Mouse (Mus musculus) lung, postnatal 0 days (tissue): Measurements from ENCODE around the gene Mgmt. TPM values are rescaled to one million over a fixed set of nuclear protein-coding genes. Genes with fewer than 3 reads are reported as not detected.

ENCODE experiments used
- ATAC-seq: fragments of 200-750 bp; cut with Nextera tagmentation; 2 replicates; pipeline ENCODE4 v1.8.0; 2017; ENCODE audit warnings: moderate library complexity
- DNase-seq: peaks from one replicate; pipeline ENCODE4 v3.0.0-alpha.2; 2016; ENCODE audit warnings: low spot score
- H3K27ac ChIP-seq: fragments of 300-500 bp; sonication (generic); 2 replicates; pipeline ENCODE4 v1.5.1; 2014; ENCODE audit warnings: antibody characterized with exemption, mild to moderate bottlenecking, low read length, mixed read lengths
- H3K27me3 ChIP-seq: fragments of 300-500 bp; sonication (generic); replicated peaks from 2 replicates; pipeline ENCODE4 v1.6.1; 2014; ENCODE audit warnings: low read length, mixed read lengths; ENCODE audit not compliant: insufficient read depth
- H3K36me3 ChIP-seq: fragments of 300-500 bp; sonication (generic); 2 replicates; pipeline ENCODE4 v1.6.1; 2014; ENCODE audit warnings: low read length, mixed read lengths; ENCODE audit not compliant: insufficient read depth
- H3K4me1 ChIP-seq: fragments of 300-500 bp; sonication (generic); 2 replicates; pipeline ENCODE4 v1.6.1; 2014; ENCODE audit warnings: antibody characterized with exemption, low read depth, low read length, mixed read lengths; ENCODE audit not compliant: insufficient read depth
- H3K4me2 ChIP-seq: fragments of 300-500 bp; sonication (generic); replicated peaks from 2 replicates; pipeline ENCODE4 v1.6.1; 2014; ENCODE audit warnings: low read depth, mild to moderate bottlenecking, low read length, moderate library complexity, mixed read lengths
- H3K4me3 ChIP-seq: fragments of 300-500 bp; sonication (generic); 2 replicates; pipeline ENCODE4 v1.5.1; 2014; ENCODE audit warnings: low read depth, low read length
- H3K9ac ChIP-seq: fragments of 300-500 bp; sonication (generic); replicated peaks from 2 replicates; pipeline ENCODE4 v1.6.1; 2014; ENCODE audit warnings: low read depth, mild to moderate bottlenecking
- H3K9me3 ChIP-seq: fragments of 300-500 bp; sonication (generic); 2 replicates; pipeline ENCODE4 v1.6.1; 2016; ENCODE audit warnings: low read length, mixed read lengths
- CTCF ChIP-seq: IDR thresholded peaks from 2 replicates; pipeline ENCODE4 v1.5.1; 2016; ENCODE audit warnings: antibody characterized with exemption, mild to moderate bottlenecking
- EP300 ChIP-seq: IDR thresholded peaks from 2 replicates; pipeline ENCODE4 v1.6.1; 2016; ENCODE audit warnings: antibody characterized with exemption, mild to moderate bottlenecking, control low read depth
- WGBS: fragments of 180-500 bp; shearing (Covaris S2); extraction: QIAGEN DNeasy Blood & Tissue Kit; methylation state at CpG from one replicate; pipeline ENCODE4 v1.1.7; 2014; 5-methylcytosine and 5-hydroxymethylcytosine counted together
- polyA plus RNA-seq: library from polyadenylated mRNA; unstranded; fragments of >200 nt; fragmentation: Nextera tagmentation; extraction: Ambion mirVana; gene quantifications from 2 replicates; pipeline ENCODE4 v1.2.1, GENCODE M21; 2015

Gene Mgmt
- polyA plus RNA-seq, 1 experiment from 2014 or later: 1.8 TPM

- no peak for ATAC-seq
- TF ChIP-seq CTCF (no peak), EP300 (no peak)
- Histone ChIP-seq H3K27me3 (no peaks in the 10 kb centered on the region), H3K27ac (no peak overlapping the region), H3K9me3 (no peaks in the 10 kb centered on the region), H3K4me2 (no peak overlapping the region), H3K36me3 (no peaks in the 10 kb centered on the region), H3K9ac (no peak overlapping the region), H3K4me1 (no peaks in the 10 kb centered on the region), H3K4me3 (no peak overlapping the region)
- 76% methylated on average over 4 of the region's 4 CpGs for WGBS
- DNase-seq: no peak
Observed at GRCm38 (mm10) chr7:137046891-137047290, 152.5 kb downstream of the Mgmt start.

GRCm38 (mm10) chr7:137048086-137048922, 153.9 kb downstream of the Mgmt start:
- Histone ChIP-seq H3K4me1 (no peaks in the 10 kb centered on the region), H3K27ac (no peak overlapping the region), H3K9me3 (no peaks in the 10 kb centered on the region), H3K36me3 (no peaks in the 10 kb centered on the region), H3K9ac (no peak overlapping the region), H3K4me3 (no peak overlapping the region), H3K4me2 (no peak overlapping the region), H3K27me3 (no peaks in the 10 kb centered on the region)
- TF ChIP-seq EP300: no peak
- TF ChIP-seq CTCF: no peak
- 57% methylated on average over 8 of the region's 8 CpGs for WGBS
- ATAC-seq (peak; percentile 28; the same call in 1 of the 2 replicates), DNase-seq (peak; percentile 47)

- no peak overlapping the region for H3K4me2 ChIP-seq
- no peak overlapping the region for H3K27ac ChIP-seq
- DNase-seq (no peak), ATAC-seq (no peak)
- WGBS: 73% methylated on average over 5 of the region's 5 CpGs
- no peak overlapping the region for H3K9ac ChIP-seq
- H3K27me3 ChIP-seq: no peaks in the 10 kb centered on the region
- H3K9me3 ChIP-seq: no peaks in the 10 kb centered on the region
- no peaks in the 10 kb centered on the region for H3K4me1 ChIP-seq
- no peaks in the 10 kb centered on the region for H3K36me3 ChIP-seq
- no peak overlapping the region for H3K4me3 ChIP-seq
- TF ChIP-seq CTCF (peak; percentile 36), EP300 (no peak)
Observed at GRCm38 (mm10) chr7:137054343-137054742, 159.9 kb downstream of the Mgmt start.

- Histone ChIP-seq H3K27ac (no peak overlapping the region), H3K9me3 (no peaks in the 10 kb centered on the region), H3K9ac (no peak overlapping the region), H3K4me2 (no peak overlapping the region), H3K4me3 (no peak overlapping the region), H3K36me3 (no peaks in the 10 kb centered on the region), H3K27me3 (no peaks in the 10 kb centered on the region), H3K4me1 (no peaks in the 10 kb centered on the region)
- TF ChIP-seq EP300: no peak
- TF ChIP-seq CTCF: peak; percentile 11; the same call in 1 of the 2 replicates
- DNase-seq: no peak
- 43% methylated on average over 5 of the region's 5 CpGs for WGBS
- no peak for ATAC-seq
Observed at GRCm38 (mm10) chr7:137056126-137056525, 161.7 kb downstream of the Mgmt start.

GRCm38 (mm10) chr7:137060488-137060887, 166.1 kb downstream of the Mgmt start:
- Histone ChIP-seq H3K27ac (no peak overlapping the region), H3K4me2 (no peak overlapping the region), H3K9me3 (no peaks in the 10 kb centered on the region), H3K36me3 (no peaks in the 10 kb centered on the region), H3K9ac (no peak overlapping the region), H3K4me1 (no peaks in the 10 kb centered on the region), H3K27me3 (no peaks in the 10 kb centered on the region), H3K4me3 (no peak overlapping the region)
- WGBS: 26% methylated on average over 3 of the region's 3 CpGs
- no peak for ATAC-seq
- DNase-seq: no peak
- no peak for TF ChIP-seq EP300
- peak; percentile 47 for TF ChIP-seq CTCF

GRCm38 (mm10) chr7:137061109-137061508, 166.7 kb downstream of the Mgmt start:
- 87% methylated on average over 6 of the region's 6 CpGs for WGBS
- Histone ChIP-seq H3K9ac (no peak overlapping the region), H3K4me1 (no peaks in the 10 kb centered on the region), H3K9me3 (no peaks in the 10 kb centered on the region), H3K4me2 (no peak overlapping the region), H3K36me3 (no peaks in the 10 kb centered on the region), H3K4me3 (no peak overlapping the region), H3K27me3 (no peaks in the 10 kb centered on the region), H3K27ac (no peak overlapping the region)
- TF ChIP-seq CTCF (no peak), EP300 (no peak)
- ATAC-seq (no peak), DNase-seq (no peak)
